Mouse (Mus musculus): ENCODE measurements around the gene Pom121l2. TPM values are rescaled to one million over a fixed set of nuclear protein-coding genes. Genes with fewer than 3 reads are reported as not detected.

Pom121l2 gene
- polyA plus RNA-seq, 1 experiment from 2014 or later: 0.20 TPM

DNA sequence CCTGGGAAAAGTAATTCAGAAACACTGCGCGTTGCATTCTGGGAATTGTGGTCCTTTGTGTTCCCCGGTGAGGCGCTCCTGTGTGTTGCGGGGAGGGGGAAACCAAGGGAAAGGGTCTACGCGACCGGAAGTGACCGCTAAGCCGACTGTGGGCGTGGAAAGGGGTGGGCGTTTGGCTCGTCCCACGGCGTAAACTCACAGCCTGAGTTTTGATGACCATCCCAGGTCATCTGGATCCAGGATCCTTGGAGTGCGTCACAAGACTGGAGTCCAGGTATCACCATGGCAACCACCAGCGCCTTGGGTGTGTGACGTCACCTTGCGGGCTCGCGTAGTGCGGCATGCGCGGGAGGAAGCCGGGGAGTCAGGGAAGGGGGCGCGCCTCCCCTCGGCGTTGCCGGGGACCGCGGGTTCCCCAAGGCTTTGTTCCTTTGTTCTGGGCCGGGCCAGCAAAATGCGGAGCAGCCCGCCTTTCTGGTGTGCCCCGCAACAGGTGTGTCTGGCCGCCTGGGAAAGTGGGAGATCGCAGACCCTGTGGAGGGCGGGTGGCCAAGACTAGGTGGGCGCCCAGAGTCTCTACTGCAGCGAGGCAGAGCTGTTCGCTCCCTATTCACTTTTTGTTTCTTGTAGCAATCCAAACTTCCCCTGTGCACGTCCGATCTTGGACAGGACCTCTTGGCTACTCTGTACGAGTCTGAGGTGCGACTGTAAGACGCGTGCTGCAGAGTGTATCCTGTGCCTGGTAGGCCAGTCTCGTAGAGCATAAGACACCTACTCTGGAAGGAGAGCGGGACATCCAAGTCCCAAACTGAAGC is 35.9 kb upstream of the Pom121l2 start, which contains the start of gene Zfp184:
Zfp184 (plus strand) TSS at position 169 of the 815 bp plus-strand sequence.
- WGBS: under 1% methylated on average over 50 of the region's 50 CpGs
- Histone ChIP-seq H3K9ac (peak within 1 kb of the TSS; percentile 76), H3K27me3 (no peaks in the 10 kb centered on the region), H3K4me2 (peak within 1 kb of the TSS; percentile 70), H3K4me3 (peak within 1 kb of the TSS; percentile 72), H3K27ac (peak within 1 kb of the TSS; percentile 84), H3K9me3 (no peaks in the 10 kb centered on the region), H3K4me1 (peaks cover 8% of the 10 kb centered on the region; the same call in 1 of the 2 replicates), H3K36me3 (peaks cover 7% of the 10 kb centered on the region)
- peak; percentile 86 for ATAC-seq (ENCODE audit: insufficient number of reproducible peaks, low FRiP score, low TSS enrichment, low read depth)

DNA sequence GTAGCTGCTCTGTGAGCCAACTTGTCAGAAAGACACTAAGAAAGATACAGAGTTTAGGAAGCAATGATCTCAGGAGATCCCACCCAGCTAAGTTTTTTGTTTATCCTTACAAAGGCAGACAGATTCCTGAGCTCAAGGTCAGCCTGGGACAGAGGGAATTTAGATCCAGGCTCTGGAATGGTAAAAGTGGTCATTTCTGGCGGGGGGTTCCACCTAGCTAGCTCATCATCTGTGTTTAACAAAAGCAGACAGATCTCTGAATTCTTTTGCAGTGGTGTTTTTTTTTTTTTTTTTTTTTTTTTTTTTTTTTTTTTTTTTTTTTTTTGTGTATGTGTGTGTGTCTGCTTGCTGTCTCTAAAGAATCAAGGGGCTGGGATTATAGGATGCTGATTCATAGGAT is 11.7 kb upstream of the Pom121l2 start:
- no peak overlapping the region for H3K27ac ChIP-seq
- H3K4me2 ChIP-seq: no peak overlapping the region
- H3K36me3 ChIP-seq: no peaks in the 10 kb centered on the region
- no peaks in the 10 kb centered on the region for H3K4me1 ChIP-seq
- no peak for ATAC-seq (ENCODE audit: insufficient number of reproducible peaks, low FRiP score, low TSS enrichment, low read depth)
- WGBS: 48% methylated on average over 1 of the region's 1 CpGs
- H3K9ac ChIP-seq: no peak overlapping the region
- H3K9me3 ChIP-seq: no peaks in the 10 kb centered on the region
- no peaks in the 10 kb centered on the region for H3K27me3 ChIP-seq
- no peak overlapping the region for H3K4me3 ChIP-seq

DNA sequence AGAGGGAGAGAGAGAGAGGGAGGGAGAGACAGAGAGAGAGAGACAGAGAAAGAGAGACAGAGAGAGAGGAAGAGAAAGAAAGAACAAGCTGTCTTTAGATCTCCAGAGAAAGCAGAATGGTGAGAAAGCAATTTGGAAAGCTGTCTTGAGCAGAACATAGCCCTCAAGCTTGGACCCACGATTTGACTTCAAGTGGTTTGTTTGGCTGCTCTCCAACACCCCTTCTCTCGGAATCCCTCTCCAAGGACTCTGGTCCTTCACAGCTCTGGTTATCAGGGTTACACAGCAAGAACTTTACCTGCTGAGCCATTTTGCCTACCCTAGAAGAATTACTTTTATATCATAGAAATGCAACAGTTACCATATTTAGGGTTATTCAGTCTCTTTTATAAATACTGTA is 11.2 kb upstream of the Pom121l2 start:
- ATAC-seq (ENCODE audit: insufficient number of reproducible peaks, low FRiP score, low TSS enrichment, low read depth): no peak
- no peak overlapping the region for H3K27ac ChIP-seq
- H3K4me1 ChIP-seq: no peaks in the 10 kb centered on the region
- H3K36me3 ChIP-seq: no peaks in the 10 kb centered on the region
- no peak overlapping the region for H3K4me3 ChIP-seq
- H3K9ac ChIP-seq: no peak overlapping the region
- no peaks in the 10 kb centered on the region for H3K27me3 ChIP-seq
- H3K9me3 ChIP-seq: no peaks in the 10 kb centered on the region
- WGBS: 38% methylated on average over 2 of the region's 2 CpGs
- no peak overlapping the region for H3K4me2 ChIP-seq

DNA sequence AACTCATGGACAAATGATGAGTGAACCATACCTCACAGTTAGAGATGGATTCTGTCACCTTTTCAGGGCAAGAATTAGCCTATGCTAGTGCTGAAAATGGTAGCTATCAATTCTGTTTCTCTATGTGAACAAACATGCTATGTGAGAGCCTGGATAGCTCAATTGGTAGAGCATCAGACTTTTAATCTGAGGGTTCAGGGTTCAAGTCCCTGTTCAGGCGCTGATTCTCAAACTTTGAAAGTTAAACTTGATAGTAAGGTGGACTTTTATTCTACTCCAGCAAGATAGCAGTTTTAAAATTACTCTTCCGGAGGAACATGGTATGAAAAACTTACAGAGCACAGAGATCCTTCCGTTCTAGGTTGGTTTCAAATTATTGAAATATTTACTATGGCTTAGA is 9.4 kb upstream of the Pom121l2 start:
- no peaks in the 10 kb centered on the region for H3K36me3 ChIP-seq
- H3K4me2 ChIP-seq: no peak overlapping the region
- no peak overlapping the region for H3K27ac ChIP-seq
- H3K4me3 ChIP-seq: no peak overlapping the region
- H3K9ac ChIP-seq: no peak overlapping the region
- no peak for ATAC-seq (ENCODE audit: insufficient number of reproducible peaks, low FRiP score, low TSS enrichment, low read depth)
- H3K4me1 ChIP-seq: no peaks in the 10 kb centered on the region
- no peaks in the 10 kb centered on the region for H3K9me3 ChIP-seq
- 39% methylated on average over 3 of the region's 3 CpGs for WGBS
- H3K27me3 ChIP-seq: no peaks in the 10 kb centered on the region

- peak; percentile 82; the same call in 1 of the 2 replicates for ATAC-seq (ENCODE audit: insufficient number of reproducible peaks, low FRiP score, low TSS enrichment, low read depth)
- H3K9me3 ChIP-seq: no peaks in the 10 kb centered on the region
- H3K9ac ChIP-seq: peak overlapping the region; percentile 53
- H3K4me3 ChIP-seq: peak overlapping the region; percentile 63
- under 1% methylated on average over 23 of the region's 23 CpGs for WGBS
- H3K4me1 ChIP-seq: no peaks in the 10 kb centered on the region
- no peaks in the 10 kb centered on the region for H3K36me3 ChIP-seq
- H3K4me2 ChIP-seq: peak overlapping the region; percentile 29
- no peaks in the 10 kb centered on the region for H3K27me3 ChIP-seq
- H3K27ac ChIP-seq: peak overlapping the region; percentile 93
Measured at GRCm38 (mm10) chr13:21974221-21974725, 6.7 kb upstream of the Pom121l2 start.

- peak overlapping the region; percentile 93 for H3K27ac ChIP-seq
- H3K4me1 ChIP-seq: no peaks in the 10 kb centered on the region
- peak overlapping the region; percentile 63 for H3K4me3 ChIP-seq
- H3K4me2 ChIP-seq: peak overlapping the region; percentile 29
- no peaks in the 10 kb centered on the region for H3K36me3 ChIP-seq
- peak; percentile 92 for ATAC-seq (ENCODE audit: insufficient number of reproducible peaks, low FRiP score, low TSS enrichment, low read depth)
- H3K27me3 ChIP-seq: no peaks in the 10 kb centered on the region
- WGBS: 4% methylated on average over 20 of the region's 20 CpGs
- H3K9me3 ChIP-seq: no peaks in the 10 kb centered on the region
- H3K9ac ChIP-seq: peak overlapping the region; percentile 53
Measured at GRCm38 (mm10) chr13:21974726-21975473, 6.1 kb upstream of the Pom121l2 start.

DNA sequence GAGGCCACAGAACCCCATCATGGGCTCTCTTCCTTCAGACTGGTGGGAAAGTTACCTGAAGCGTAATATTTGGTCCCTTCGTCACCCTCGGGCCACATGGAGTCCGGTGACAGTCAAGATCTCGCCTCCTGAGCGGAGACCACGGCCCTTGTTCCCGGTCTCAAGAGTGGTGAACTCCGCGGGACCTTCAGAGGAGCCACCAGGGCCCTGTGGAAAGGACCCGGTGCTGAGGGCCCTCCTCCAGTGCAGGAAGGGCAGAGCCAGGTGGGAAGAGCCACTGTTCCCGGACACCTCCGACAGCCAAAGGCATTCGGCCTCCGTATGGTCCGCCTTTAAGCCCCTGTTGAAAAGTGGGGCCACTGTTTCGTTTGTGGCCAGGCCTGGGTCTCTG is 804 bp downstream of the Pom121l2 start:
- Histone ChIP-seq H3K4me3 (peak overlapping the region; percentile 57), H3K27me3 (peaks cover 38% of the 10 kb centered on the region), H3K9me3 (no peaks in the 10 kb centered on the region), H3K27ac (no peak overlapping the region), H3K4me2 (peak overlapping the region; percentile 95), H3K36me3 (no peaks in the 10 kb centered on the region), H3K9ac (peak overlapping the region; percentile 60), H3K4me1 (peaks cover 11% of the 10 kb centered on the region)
- WGBS: 8% methylated on average over 17 of the region's 17 CpGs
- 0 out of 2 replicates have a peak, but pooled peaks have one; percentile 14 for ATAC-seq (ENCODE audit: insufficient number of reproducible peaks, low FRiP score, low TSS enrichment, low read depth)

DNA sequence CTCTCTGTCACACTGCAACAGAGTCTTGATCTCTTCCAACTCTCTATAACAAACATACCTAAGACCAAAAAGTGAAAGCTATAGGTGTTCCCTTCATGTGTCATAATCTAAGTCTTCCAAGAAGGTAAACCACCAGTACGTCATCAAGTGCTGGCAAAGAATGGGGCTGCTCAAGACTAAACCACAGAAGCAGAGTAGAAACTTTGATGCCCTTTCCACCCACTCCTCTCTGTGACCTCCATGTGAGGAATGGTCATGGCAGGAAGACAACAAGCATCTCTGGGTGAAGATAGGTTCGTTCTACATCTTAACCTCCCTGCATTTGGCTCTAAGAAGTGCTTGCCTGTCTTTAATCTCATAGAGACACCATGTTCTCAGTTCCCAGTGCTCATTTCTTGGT is 3.5 kb downstream of the Pom121l2 start:
- H3K27me3 ChIP-seq: peaks cover 38% of the 10 kb centered on the region
- WGBS: 84% methylated on average over 2 of the region's 2 CpGs

GRCm38 (mm10) chr13:21992550-21992949 is 11.6 kb downstream of the Pom121l2 start:
- H3K9me3 ChIP-seq: no peaks in the 10 kb centered on the region
- WGBS: 80% methylated on average over 5 of the region's 5 CpGs
- peaks cover 38% of the 10 kb centered on the region for H3K27me3 ChIP-seq
- no peak overlapping the region for H3K27ac ChIP-seq
- H3K4me2 ChIP-seq: no peak overlapping the region
- no peak overlapping the region for H3K9ac ChIP-seq
- no peak overlapping the region for H3K4me3 ChIP-seq
- no peak for ATAC-seq (ENCODE audit: insufficient number of reproducible peaks, low FRiP score, low TSS enrichment, low read depth)
- no peaks in the 10 kb centered on the region for H3K36me3 ChIP-seq
- peaks cover 14% of the 10 kb centered on the region; the same call in 1 of the 2 replicates for H3K4me1 ChIP-seq

More for the DNA sequence above, 3.5 kb downstream of the Pom121l2 start:
- Histone ChIP-seq H3K4me2 (no peak overlapping the region), H3K27ac (no peak overlapping the region), H3K36me3 (no peaks in the 10 kb centered on the region), H3K9ac (no peak overlapping the region), H3K4me3 (no peak overlapping the region), H3K4me1 (peaks cover 11% of the 10 kb centered on the region), H3K9me3 (no peaks in the 10 kb centered on the region)
- ATAC-seq (ENCODE audit: insufficient number of reproducible peaks, low FRiP score, low TSS enrichment, low read depth): no peak

DNA sequence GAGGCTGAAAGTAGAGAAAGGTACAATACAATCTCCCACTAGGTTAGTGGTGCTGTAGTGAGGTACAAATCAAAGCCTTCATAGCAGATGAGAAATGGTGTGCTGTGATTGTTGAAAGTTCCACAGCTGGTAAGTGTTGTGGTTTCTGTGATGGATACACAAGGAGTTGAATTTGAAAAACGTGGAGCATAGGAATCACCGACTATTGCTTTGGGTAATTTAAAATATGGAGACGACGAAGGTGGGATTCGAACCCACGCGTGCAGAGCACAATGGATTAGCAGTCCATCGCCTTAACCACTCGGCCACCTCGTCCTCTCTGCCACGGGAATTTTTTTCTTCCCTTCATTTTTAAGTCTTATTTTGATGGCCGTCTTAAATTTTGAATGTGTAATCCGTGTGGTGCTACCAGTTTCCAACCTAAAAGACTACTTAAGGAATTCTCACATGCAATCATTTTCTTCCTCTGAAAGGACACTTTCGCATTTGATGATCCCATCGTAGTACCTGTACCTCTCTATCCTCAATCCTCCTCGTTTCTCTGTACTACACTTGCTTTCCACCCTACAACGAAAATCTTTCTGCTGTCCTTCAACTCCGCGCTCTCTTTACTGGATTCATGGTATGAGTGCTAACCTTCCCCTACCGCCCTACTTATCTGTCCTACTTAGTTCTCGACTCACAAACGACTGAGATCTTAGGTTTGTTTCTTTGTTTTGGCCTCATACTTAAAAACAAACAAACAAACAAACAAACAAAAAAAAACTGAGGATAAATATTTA is 13.2 kb downstream of the Pom121l2 start:
- no peaks in the 10 kb centered on the region for H3K9me3 ChIP-seq
- no peak overlapping the region for H3K9ac ChIP-seq
- peaks cover 54% of the 10 kb centered on the region for H3K27me3 ChIP-seq
- ATAC-seq (ENCODE audit: insufficient number of reproducible peaks, low FRiP score, low TSS enrichment, low read depth): no peak
- no peak overlapping the region; the same call in 1 of the 2 replicates for H3K4me3 ChIP-seq
- H3K4me2 ChIP-seq: no peak overlapping the region
- H3K4me1 ChIP-seq: peaks cover 14% of the 10 kb centered on the region; the same call in 1 of the 2 replicates
- 4% methylated on average over 22 of the region's 22 CpGs for WGBS
- no peak overlapping the region for H3K27ac ChIP-seq
- H3K36me3 ChIP-seq: no peaks in the 10 kb centered on the region

DNA sequence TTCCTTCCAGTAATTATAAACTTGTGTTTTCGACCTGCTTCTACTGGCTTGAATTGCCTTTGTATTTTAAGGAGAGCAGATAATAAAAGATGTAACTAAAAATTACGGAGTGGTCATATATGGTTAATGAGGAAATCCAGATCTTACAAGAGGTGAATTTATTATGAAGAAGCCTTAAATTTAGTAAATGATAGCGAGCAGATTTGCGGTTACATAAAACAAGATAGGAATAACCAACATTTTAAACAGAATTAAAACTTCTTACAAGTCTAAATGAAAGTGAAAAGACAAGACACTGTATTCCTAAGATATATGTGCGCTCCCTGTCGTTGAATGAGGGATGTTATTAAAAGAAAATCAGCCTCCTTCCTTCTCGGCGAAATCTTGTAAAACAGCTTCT is 13.9 kb downstream of the Pom121l2 start:
- Histone ChIP-seq H3K9ac (no peak overlapping the region), H3K4me3 (peak overlapping the region; percentile 33), H3K4me2 (peak overlapping the region; percentile 44), H3K4me1 (peaks cover 14% of the 10 kb centered on the region; the same call in 1 of the 2 replicates), H3K27ac (no peak overlapping the region), H3K27me3 (peaks cover 62% of the 10 kb centered on the region), H3K36me3 (no peaks in the 10 kb centered on the region), H3K9me3 (no peaks in the 10 kb centered on the region)
- whole genome bisulfite sequencing: 4% methylated on average over 8 of the region's 8 CpGs
- ATAC-seq (ENCODE audit: insufficient number of reproducible peaks, low FRiP score, low TSS enrichment, low read depth): no peak
